Mouse (Mus musculus) cerebellum, postnatal 36 days (tissue): ENCODE measurements at regions not wholly inside any gene's neighbourhood (a gene's known extent, or its start where the extent isn't known, plus 50 kb on each side); places are given as distances from the start of the nearest gene placed in this dataset.
"Not testable (repeated sequence)": the region's sequence is repeated elsewhere in the genome, so short reads cannot be mapped to it uniquely, and the experiment has no call there.

Experiments
- DNase-seq, 2 experiments: peaks; one replicate each; pipeline ENCODE4 v3.0.0; 2021 to 2022; ENCODE audit warnings: mixed read lengths in 2 of 2

- no peak for DNase-seq
Measured at GRCm38 (mm10) chr5:42884251-42884650, 348.7 kb upstream of the Cpeb2 start.

GRCm38 (mm10) chr5:42891890-42892289 lies 341.1 kb upstream of the Cpeb2 start:
- peak; percentile 45 to 48 for DNase-seq

DNA sequence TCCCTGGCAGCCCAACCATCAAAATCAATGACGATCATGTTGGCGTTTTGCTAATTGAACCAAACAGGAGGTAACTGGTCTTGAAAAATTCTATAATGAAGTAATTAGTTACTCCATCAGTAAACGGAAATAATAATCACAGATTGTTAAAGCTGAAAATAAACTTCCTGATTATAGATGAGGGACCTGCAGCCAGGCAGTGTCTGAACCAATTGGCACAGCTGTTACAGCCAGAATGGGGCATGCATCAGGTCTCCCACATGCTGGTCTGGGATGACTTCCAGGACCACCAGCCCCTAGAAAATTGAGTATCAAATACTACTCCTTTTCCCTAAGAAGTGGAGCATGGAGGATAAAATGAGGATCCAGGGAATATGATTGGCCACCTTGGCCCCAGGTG lies 326.8 kb upstream of the Cpeb2 start:
- DNase-seq: no peak

GRCm38 (mm10) chr5:42919328-42919727 lies 313.6 kb upstream of the Cpeb2 start:
- peak; percentile 79 for DNase-seq

DNA sequence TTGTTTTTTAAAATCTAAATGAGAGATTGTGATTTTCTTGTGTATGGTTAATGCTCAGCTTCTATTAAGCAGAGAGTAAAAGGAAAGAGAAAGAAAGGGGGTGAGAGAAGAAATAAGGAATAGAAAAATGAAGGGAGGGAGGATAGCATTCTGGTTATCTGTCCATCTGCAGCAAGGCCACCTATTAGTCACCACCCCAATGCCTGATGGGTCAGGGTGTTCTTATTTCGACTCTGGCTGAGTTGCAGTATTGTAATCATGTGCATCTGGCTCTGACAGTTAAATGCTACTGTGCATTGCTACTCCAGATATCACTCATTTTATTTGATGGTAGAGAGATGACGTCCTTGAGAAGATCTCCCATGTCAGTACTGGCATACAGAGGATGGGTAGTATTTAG lies 300.9 kb upstream of the Cpeb2 start:
- no peak for DNase-seq

- DNase-seq: no peak
Measured at GRCm38 (mm10) chr5:42959296-42959862, 273.6 kb upstream of the Cpeb2 start.

- not testable (repeated sequence) for DNase-seq
Measured at GRCm38 (mm10) chr5:42966952-42967351, 266.0 kb upstream of the Cpeb2 start.

DNA sequence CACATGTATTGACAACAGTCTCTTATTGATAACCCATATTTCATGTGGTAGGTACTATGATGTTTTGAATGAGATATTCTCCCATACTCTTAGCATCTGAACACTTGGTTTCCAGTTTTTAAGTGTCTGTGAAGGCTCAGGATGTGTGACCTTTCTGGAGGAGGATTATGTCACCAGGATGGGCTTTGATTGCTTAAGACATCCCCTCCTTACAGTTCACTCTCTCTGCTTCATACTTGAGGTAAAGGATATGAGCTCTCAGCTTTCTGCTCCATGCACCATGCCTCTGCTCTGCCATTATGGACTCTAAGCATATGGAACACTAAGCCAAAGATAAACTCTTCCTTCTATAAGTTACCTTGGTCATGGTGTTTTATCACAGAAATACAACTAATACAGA lies 263.8 kb upstream of the Cpeb2 start:
- no peak for DNase-seq

DNA sequence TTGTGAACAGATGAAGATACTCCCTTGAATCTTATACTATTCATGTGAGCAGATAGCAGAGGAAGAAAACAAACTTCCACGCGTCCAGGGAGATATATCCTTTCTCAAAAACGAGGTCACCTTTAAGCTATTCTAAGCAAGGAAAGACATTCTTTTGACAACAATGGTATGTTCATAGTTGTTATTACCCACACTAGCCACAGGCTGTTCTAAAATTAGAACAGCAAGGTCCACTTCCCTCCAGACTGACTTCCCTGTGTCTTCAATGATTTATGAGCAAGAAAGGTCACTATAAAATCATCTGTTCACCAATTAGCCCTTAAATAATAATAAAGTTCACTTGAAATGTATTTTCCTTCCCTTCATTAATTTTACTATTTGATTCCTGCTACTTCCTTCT lies 263.3 kb upstream of the Cpeb2 start:
- no peak for DNase-seq

- DNase-seq: no peak
Measured at GRCm38 (mm10) chr5:42977108-42977507, 255.9 kb upstream of the Cpeb2 start.

DNA sequence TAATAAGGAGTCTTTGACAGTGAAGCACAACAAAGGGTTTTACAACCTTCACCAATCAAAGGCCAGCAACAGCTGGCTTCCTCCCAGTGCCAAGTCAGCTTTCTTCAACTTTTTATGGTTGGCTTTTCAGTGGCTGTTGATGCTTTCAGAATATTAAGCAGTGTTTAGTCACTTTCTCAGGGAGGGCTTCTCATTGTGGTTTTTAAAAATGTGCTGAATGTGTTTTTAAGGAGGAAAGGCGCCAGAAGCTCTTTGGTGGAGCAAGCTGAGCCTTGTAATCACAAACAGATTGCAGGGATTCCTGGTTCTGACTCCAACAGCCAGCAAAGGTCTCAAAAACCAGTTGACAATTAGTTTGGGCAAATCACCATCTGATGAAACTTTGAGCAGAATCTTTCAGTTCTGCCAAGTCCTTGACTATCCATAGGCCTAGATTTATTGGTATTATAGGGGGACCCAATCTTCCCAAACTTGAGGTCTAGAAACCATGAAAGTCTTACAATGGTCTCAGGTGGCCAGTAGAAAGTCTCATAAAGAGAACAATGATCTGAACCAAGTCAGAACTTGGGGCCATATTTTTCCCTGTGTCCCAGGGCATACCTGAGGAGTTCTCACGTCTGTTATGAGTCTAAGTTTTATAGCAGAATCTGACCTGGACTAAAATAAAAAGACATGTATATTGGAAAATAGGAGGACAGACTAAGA lies 251.9 kb upstream of the Cpeb2 start:
- DNase-seq: no peak

DNA sequence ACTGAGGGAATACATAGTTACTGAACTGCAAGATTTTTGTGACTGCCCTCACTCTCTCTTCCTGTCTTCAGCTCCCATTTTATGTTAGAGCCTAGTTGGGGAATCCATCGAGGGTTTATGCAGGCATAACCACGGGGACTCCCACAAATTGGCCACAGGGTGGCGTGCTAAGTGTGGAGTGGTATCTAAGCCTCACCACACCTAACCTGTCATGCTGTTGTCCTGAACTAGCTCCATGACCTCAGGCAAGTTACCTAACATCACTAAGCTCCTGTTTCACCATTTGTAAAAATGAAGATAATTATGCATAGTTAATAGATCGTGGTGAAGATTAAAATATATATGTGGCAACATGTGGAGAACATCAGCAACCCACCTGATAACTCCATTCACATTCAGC lies 246.8 kb upstream of the Cpeb2 start:
- peak in 1 of 2 experiments; percentile 2 for DNase-seq

- no peak for DNase-seq
Measured at GRCm38 (mm10) chr5:42987710-42988466, 245.1 kb upstream of the Cpeb2 start.

DNA sequence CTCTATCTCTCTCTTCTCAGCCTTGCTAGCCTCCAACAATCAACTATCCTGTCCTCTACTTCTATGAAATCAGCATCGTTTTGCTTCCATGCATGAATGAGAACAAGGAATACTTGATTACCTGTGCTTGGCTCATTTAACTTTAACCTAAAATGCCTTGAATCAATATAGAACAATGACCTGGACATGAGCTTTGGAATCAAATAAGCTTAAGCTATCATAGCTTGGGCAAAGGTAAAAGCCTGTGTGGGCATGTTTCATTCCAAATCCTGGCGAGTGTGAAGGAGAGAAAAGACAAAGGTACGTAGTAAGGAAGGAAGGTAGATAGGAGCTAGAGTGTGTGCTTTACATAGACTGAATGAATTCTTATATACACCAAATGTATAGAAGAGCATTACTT lies 243.7 kb upstream of the Cpeb2 start:
- DNase-seq: no peak

- peak; percentile 24 to 43 for DNase-seq
Measured at GRCm38 (mm10) chr5:43024006-43024593, 208.9 kb upstream of the Cpeb2 start.

DNA sequence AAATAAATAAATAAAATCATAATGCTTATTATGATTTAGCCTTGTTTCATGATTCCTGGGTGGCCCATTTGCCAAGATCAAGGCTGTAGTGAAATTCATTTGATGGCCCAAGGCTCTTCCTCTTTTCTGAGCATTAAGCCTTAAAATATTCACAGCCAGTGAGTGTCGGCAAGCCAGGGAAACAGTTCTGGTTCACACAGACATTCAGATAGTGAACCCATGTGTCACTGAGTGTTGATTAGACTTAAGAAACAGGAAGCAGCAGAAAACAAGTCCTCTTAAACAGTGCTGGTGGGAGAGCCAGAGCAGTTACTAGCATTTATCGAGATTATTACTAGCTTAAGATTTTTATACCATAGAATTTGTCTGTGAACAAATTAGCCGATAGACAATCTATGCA lies 201.7 kb upstream of the Cpeb2 start:
- DNase-seq: no peak

GRCm38 (mm10) chr5:43031916-43032315 lies 201.1 kb upstream of the Cpeb2 start:
- no peak for DNase-seq

- no peak for DNase-seq
Measured at GRCm38 (mm10) chr5:43034421-43034820, 198.5 kb upstream of the Cpeb2 start.

DNA sequence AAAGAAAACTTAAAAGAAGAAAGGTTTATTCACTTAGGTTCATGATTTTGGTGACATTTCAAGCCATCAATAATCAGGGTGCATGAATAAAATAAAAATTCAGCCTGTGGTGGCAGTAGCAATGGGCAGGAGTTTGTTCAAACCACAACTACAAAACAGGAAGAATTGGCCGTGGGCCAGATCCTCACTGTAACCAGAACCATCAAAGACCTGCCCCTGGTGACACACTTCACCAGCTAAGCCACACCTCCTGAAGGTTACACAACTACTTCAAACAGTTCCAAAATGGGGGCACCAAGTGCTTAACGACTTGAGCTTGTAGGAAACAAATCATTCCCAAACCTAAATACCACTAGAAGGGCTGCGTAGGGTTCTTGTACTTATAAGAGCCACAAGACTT lies 195.4 kb upstream of the Cpeb2 start:
- DNase-seq: no peak

GRCm38 (mm10) chr5:43039525-43039924 lies 193.4 kb upstream of the Cpeb2 start:
- DNase-seq: no peak

GRCm38 (mm10) chr5:43042585-43042984 lies 190.4 kb upstream of the Cpeb2 start:
- DNase-seq: no peak

DNA sequence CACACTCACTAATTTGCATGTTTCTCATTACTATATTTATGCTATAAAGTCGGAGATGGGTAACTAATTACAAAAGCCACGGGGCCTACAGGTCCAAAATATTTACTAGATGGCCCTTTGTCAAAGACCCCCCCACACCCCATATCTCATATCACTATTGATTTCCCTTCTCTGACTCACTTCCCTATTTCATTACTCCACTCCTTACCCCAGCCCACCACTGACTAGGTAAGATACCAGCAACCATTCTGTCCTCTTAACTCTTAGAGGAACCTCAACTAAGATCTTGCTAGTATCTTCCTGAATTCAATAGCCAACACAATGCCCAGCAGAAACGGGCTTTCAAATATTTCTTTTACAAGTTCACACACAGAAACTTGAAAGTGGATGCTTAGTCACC lies 187.1 kb upstream of the Cpeb2 start:
- DNase-seq: no peak

- no peak for DNase-seq
Measured at GRCm38 (mm10) chr5:43047316-43047715, 185.7 kb upstream of the Cpeb2 start.
